Mouse (Mus musculus): ENCODE data around the gene Il6ra.

The Il6ra gene

GRCm38 (mm10) chr3:89908836-89909235, 4.2 kb downstream of the Il6ra start:
- DNase-seq: no peak

- no peak for DNase-seq
Measured at GRCm38 (mm10) chr3:89907846-89908245, 5.2 kb downstream of the Il6ra start.

- no peak for DNase-seq
Measured at GRCm38 (mm10) chr3:89899511-89899908, 13.5 kb downstream of the Il6ra start.

- no peak for DNase-seq
Measured at GRCm38 (mm10) chr3:89898870-89899510, 14.0 kb downstream of the Il6ra start.

GRCm38 (mm10) chr3:89898011-89898410, 15.0 kb downstream of the Il6ra start:
- no peak for DNase-seq

GRCm38 (mm10) chr3:89897204-89897796, 15.7 kb downstream of the Il6ra start:
- DNase-seq: no peak

GRCm38 (mm10) chr3:89896571-89896970, 16.4 kb downstream of the Il6ra start:
- no peak for DNase-seq

- no peak for DNase-seq
Measured at GRCm38 (mm10) chr3:89892517-89893106, 20.4 kb downstream of the Il6ra start.

GRCm38 (mm10) chr3:89891696-89892095, 21.3 kb downstream of the Il6ra start:
- no peak for DNase-seq

GRCm38 (mm10) chr3:89889841-89890430, 23.1 kb downstream of the Il6ra start:
- no peak for DNase-seq

GRCm38 (mm10) chr3:89887582-89888230, 25.3 kb downstream of the Il6ra start:
- DNase-seq: no peak

GRCm38 (mm10) chr3:89885766-89886165, 27.2 kb downstream of the Il6ra start:
- no peak for DNase-seq

GRCm38 (mm10) chr3:89883582-89884041, 29.4 kb downstream of the Il6ra start:
- no peak for DNase-seq

- no peak for DNase-seq
Measured at GRCm38 (mm10) chr3:89882556-89883181, 30.3 kb downstream of the Il6ra start.

GRCm38 (mm10) chr3:89880036-89880851, 32.8 kb downstream of the Il6ra start:
- DNase-seq: no peak

GRCm38 (mm10) chr3:89879326-89879725, 33.7 kb downstream of the Il6ra start:
- DNase-seq: no peak

- DNase-seq: no peak
Measured at GRCm38 (mm10) chr3:89878456-89878855, 34.5 kb downstream of the Il6ra start.

GRCm38 (mm10) chr3:89877129-89877528, 35.9 kb downstream of the Il6ra start:
- no peak for DNase-seq

GRCm38 (mm10) chr3:89876469-89876868, 36.5 kb downstream of the Il6ra start:
- DNase-seq: no peak

GRCm38 (mm10) chr3:89875781-89876180, 37.2 kb downstream of the Il6ra start:
- no peak for DNase-seq

GRCm38 (mm10) chr3:89875021-89875420, 38.0 kb downstream of the Il6ra start:
- DNase-seq: no peak

- no peak for DNase-seq
Measured at GRCm38 (mm10) chr3:89874076-89874475, 38.9 kb downstream of the Il6ra start.
